Mouse (Mus musculus) midbrain, embryonic 14.5 days (tissue): ENCODE results near the gene Msx2. TPM values are rescaled to one million over a fixed set of nuclear protein-coding genes. Genes with fewer than 3 reads are reported as not detected.

Source experiments
- ATAC-seq: fragments of 200-750 bp; cut with Nextera tagmentation; 2 replicates; pipeline ENCODE4 v1.8.0; 2017; ENCODE audit warnings: moderate number of reproducible peaks, moderate library complexity; ENCODE audit not compliant: low FRiP score, low TSS enrichment
- DNase-seq: peaks from one replicate; pipeline ENCODE4 v3.0.0-alpha.2; 2015
- H3K27ac ChIP-seq: fragments of 300-500 bp; sonication (generic); replicated peaks from 2 replicates; pipeline ENCODE4 v1.5.1; 2014; ENCODE audit warnings: mild to moderate bottlenecking, low read depth, low read length, moderate library complexity
- H3K27me3 ChIP-seq: fragments of 300-500 bp; sonication (generic); 2 replicates; pipeline ENCODE4 v1.6.1; 2014; ENCODE audit warnings: low read length, control low read depth, mixed read lengths; ENCODE audit not compliant: control insufficient read depth, insufficient read depth
- H3K36me3 ChIP-seq: fragments of 300-500 bp; sonication (generic); 2 replicates; pipeline ENCODE4 v1.6.1; 2014; ENCODE audit warnings: low read length, control low read depth; ENCODE audit not compliant: control insufficient read depth, insufficient read depth
- H3K4me1 ChIP-seq: fragments of 300-500 bp; sonication (generic); 2 replicates; pipeline ENCODE4 v1.6.1; 2014; ENCODE audit warnings: mild to moderate bottlenecking, antibody characterized with exemption, low read length, control low read depth; ENCODE audit not compliant: control insufficient read depth, insufficient read depth
- H3K4me2 ChIP-seq: fragments of 300-500 bp; sonication (generic); 2 replicates; pipeline ENCODE4 v1.6.1; 2014; ENCODE audit warnings: mild to moderate bottlenecking, low read length, moderate library complexity
- H3K4me3 ChIP-seq: fragments of 300-500 bp; sonication (generic); replicated peaks from 2 replicates; pipeline ENCODE4 v1.5.1; 2014; ENCODE audit warnings: low read depth, low read length
- H3K9ac ChIP-seq: fragments of 300-500 bp; sonication (generic); replicated peaks from 2 replicates; pipeline ENCODE4 v1.6.1; 2014; ENCODE audit warnings: mild to moderate bottlenecking, low read length, moderate library complexity
- H3K9me3 ChIP-seq: fragments of 300-500 bp; sonication (generic); 2 replicates; pipeline ENCODE4 v1.6.1; 2016; ENCODE audit warnings: low read length, control low read depth, mixed read lengths; ENCODE audit not compliant: control insufficient read depth
- WGBS: fragments of 180-500 bp; shearing (Covaris S2); extraction: QIAGEN DNeasy Blood & Tissue Kit; methylation state at CpG from one replicate; pipeline ENCODE4 v1.1.7; 2014; 5-methylcytosine and 5-hydroxymethylcytosine counted together
- polyA plus RNA-seq: library from polyadenylated mRNA; unstranded; fragments of >200 nt; fragmentation: Nextera tagmentation; extraction: Ambion mirVana; gene quantifications from 2 replicates; pipeline ENCODE4 v1.2.1, GENCODE M21; 2014

The Msx2 gene
- polyA plus RNA-seq, 1 experiment from 2014 or later: 1.5 TPM

GRCm38 (mm10) chr13:53442168-53442980, 30.5 kb downstream of the Msx2 start:
- ATAC-seq: no peak
- peak overlapping the region; percentile 48 for H3K4me2 ChIP-seq
- H3K9ac ChIP-seq: no peak overlapping the region; the same call in 1 of the 2 replicates
- H3K4me1 ChIP-seq: no peaks in the 10 kb centered on the region
- DNase-seq: peak; percentile 85
- H3K27ac ChIP-seq: no peak overlapping the region
- H3K36me3 ChIP-seq: no peaks in the 10 kb centered on the region
- H3K27me3 ChIP-seq: peaks cover 10% of the 10 kb centered on the region; the same call in 1 of the 2 replicates
- no peak overlapping the region for H3K4me3 ChIP-seq
- no peaks in the 10 kb centered on the region for H3K9me3 ChIP-seq
- 33% methylated on average over 25 of the region's 25 CpGs for WGBS

DNA sequence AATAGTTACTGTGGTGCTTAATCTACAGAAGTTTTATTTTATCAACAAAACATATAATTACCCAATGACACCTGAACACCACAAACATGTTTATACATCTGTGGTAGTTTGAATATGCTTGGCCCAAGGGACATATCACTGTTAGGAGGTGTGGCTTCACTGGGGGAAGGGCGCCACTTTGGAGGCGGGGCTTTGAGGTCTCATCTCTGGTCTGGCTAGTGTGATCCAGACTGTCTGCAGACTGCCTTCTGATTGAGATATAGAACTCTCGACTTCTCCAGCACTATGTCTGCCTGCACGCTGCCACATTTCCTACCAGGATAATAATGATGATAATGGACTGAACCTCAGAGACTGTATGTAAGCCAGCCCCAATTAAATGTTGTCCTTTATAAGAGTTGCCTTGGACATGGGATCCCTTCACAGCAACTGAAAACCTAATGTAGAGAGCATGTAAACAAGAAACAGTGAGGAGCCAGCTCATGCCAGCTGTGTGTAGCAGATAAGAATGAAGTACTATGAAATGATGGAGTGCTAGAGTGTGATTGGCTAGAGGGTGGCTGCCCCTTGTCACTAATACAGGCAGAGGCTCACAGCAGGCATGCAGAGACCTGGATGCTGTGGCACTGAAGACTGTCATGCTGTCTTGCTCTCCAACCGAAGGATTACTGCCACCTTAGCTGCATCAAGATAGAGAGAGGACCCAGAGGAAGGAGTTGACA, 31.4 kb downstream of the Msx2 start:
- H3K4me2 ChIP-seq: no peak overlapping the region
- no peaks in the 10 kb centered on the region for H3K36me3 ChIP-seq
- WGBS: 63% methylated on average over 5 of the region's 5 CpGs
- H3K4me3 ChIP-seq: no peak overlapping the region
- H3K27me3 ChIP-seq: peaks cover 10% of the 10 kb centered on the region; the same call in 1 of the 2 replicates
- H3K9ac ChIP-seq: no peak overlapping the region
- no peaks in the 10 kb centered on the region for H3K4me1 ChIP-seq
- H3K27ac ChIP-seq: no peak overlapping the region
- no peak for DNase-seq
- no peak for ATAC-seq
- no peaks in the 10 kb centered on the region for H3K9me3 ChIP-seq

GRCm38 (mm10) chr13:53439957-53440356, 32.9 kb downstream of the Msx2 start:
- DNase-seq: no peak

DNA sequence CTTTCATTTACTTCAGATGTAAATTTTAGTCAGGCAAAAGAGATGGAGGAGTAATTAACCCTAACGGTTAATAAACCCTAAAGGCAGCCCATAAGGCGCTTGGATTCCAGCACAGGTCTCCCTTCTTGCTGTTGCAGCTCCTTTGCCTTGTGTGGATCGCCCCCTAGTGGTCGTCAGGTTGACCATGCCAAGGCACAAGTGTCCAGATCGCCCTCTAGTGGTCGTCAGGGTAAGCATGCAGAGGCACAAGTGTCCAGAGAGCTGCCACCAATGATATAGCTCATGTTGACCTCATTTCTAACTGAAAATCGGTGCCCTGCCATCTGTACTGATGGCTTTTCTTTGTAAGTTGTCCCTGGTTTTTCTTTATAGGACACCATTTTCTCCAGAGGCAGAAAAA, 46.4 kb downstream of the Msx2 start:
- Histone ChIP-seq H3K4me1 (no peaks in the 10 kb centered on the region), H3K4me2 (no peak overlapping the region), H3K27me3 (no peaks in the 10 kb centered on the region), H3K4me3 (no peak overlapping the region), H3K9me3 (peaks cover 3% of the 10 kb centered on the region; the same call in 1 of the 2 replicates), H3K36me3 (no peaks in the 10 kb centered on the region), H3K9ac (no peak overlapping the region), H3K27ac (no peak overlapping the region)
- 29% methylated on average over 7 of the region's 7 CpGs for WGBS
- DNase-seq (peak; percentile 90), ATAC-seq (no peak)

More at GRCm38 (mm10) chr13:53439957-53440356, 32.9 kb downstream of the Msx2 start:
- Histone ChIP-seq H3K27me3 (0 out of 2 replicates have a peak, but pooled peaks cover 5% of the 10 kb centered on the region), H3K9me3 (no peaks in the 10 kb centered on the region), H3K4me1 (no peaks in the 10 kb centered on the region), H3K4me3 (no peak overlapping the region), H3K36me3 (no peaks in the 10 kb centered on the region), H3K4me2 (no peak overlapping the region), H3K9ac (no peak overlapping the region), H3K27ac (no peak overlapping the region)
- ATAC-seq: no peak
- WGBS: 86% methylated on average over 3 of the region's 3 CpGs

DNA sequence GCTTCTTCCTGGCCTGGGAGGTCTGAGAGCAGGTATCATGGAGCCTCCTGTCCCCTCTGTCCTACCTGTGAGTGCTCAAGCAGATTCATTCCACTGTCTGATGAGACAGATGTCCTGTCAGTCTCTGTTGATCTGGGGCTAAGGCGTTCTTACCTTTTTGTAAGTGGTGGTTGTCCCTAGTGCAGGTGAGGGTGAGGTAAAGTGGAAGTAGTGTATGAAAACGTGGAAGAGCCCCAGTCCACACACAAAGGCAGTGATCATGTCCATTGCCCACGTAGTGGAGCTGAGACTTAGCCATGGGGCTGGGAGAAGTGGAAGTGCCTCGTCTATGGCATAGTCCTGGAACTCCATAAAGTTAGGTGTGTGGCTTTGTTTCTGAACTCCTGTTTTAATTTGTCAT, 51.7 kb downstream of the Msx2 start:
- H3K4me1 ChIP-seq: no peaks in the 10 kb centered on the region
- WGBS: 73% methylated on average over 4 of the region's 4 CpGs
- DNase-seq: no peak
- H3K9me3 ChIP-seq: no peaks in the 10 kb centered on the region
- no peak overlapping the region for H3K27ac ChIP-seq
- H3K36me3 ChIP-seq: no peaks in the 10 kb centered on the region
- H3K27me3 ChIP-seq: no peaks in the 10 kb centered on the region
- no peak overlapping the region for H3K4me3 ChIP-seq
- ATAC-seq: no peak
- H3K9ac ChIP-seq: no peak overlapping the region
- no peak overlapping the region for H3K4me2 ChIP-seq

- no peak overlapping the region for H3K4me2 ChIP-seq
- no peak overlapping the region for H3K4me3 ChIP-seq
- H3K9ac ChIP-seq: no peak overlapping the region
- H3K27ac ChIP-seq: no peak overlapping the region
- 75% methylated on average over 4 of the region's 4 CpGs for WGBS
- no peak for ATAC-seq
- no peaks in the 10 kb centered on the region for H3K27me3 ChIP-seq
- no peaks in the 10 kb centered on the region for H3K36me3 ChIP-seq
- no peaks in the 10 kb centered on the region for H3K9me3 ChIP-seq
- no peak for DNase-seq
- H3K4me1 ChIP-seq: no peaks in the 10 kb centered on the region
These were observed 52.1 kb downstream of the Msx2 start for GRCm38 (mm10) chr13:53420741-53421140.

DNA sequence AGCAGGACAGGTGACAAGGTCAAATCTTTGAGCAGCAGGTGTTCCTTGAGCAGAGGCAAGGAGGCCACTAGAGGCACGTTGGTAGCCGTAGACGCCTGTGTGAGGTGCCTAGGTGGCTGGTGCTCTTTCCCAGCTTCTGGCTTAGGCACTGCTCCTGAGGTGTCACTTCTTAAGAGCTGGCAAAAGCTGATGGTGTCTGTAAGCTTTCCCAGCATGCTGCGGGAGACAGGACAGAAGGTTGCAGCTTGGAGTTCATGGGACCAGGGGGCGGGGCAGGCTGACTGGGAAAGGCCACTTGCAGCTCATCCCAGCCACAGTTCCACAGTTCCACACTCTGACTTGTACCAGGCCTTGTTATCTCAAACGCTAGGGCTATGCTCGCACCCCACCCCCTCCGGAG, 53.2 kb downstream of the Msx2 start:
- 86% methylated on average over 8 of the region's 8 CpGs for WGBS

DNA sequence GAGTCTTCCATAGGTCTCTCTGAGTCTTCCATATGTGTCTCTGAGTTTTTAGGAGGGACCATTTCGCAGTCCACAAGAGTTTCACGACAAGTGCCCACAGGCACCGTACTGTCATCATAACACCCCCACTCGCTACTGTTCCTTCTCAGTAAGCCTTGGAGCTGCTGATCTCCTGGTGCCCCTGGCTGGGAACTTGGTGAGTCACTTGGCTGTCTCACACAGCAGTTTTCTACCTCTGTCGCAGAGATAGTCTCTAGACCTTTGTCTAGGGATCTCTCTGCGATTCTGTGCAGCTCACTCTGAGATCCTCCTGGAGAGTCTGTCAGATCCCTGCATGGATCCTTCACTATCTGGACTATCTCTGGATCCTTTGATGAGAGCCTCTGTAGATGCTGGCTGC, 55.2 kb downstream of the Msx2 start:
- 96% methylated on average over 6 of the region's 6 CpGs for WGBS
- DNase-seq (no peak), ATAC-seq (no peak)
- Histone ChIP-seq H3K27me3 (no peaks in the 10 kb centered on the region), H3K9me3 (no peaks in the 10 kb centered on the region), H3K27ac (no peak overlapping the region), H3K4me1 (no peaks in the 10 kb centered on the region), H3K4me3 (no peak overlapping the region), H3K9ac (no peak overlapping the region), H3K36me3 (no peaks in the 10 kb centered on the region), H3K4me2 (no peak overlapping the region)

More for the DNA sequence above, 53.2 kb downstream of the Msx2 start:
- Histone ChIP-seq H3K27ac (no peak overlapping the region), H3K9ac (no peak overlapping the region), H3K4me3 (no peak overlapping the region), H3K4me2 (no peak overlapping the region), H3K36me3 (no peaks in the 10 kb centered on the region), H3K4me1 (no peaks in the 10 kb centered on the region), H3K27me3 (no peaks in the 10 kb centered on the region), H3K9me3 (no peaks in the 10 kb centered on the region)
- ATAC-seq (no peak), DNase-seq (no peak)
